In the genomic region with DNA sequence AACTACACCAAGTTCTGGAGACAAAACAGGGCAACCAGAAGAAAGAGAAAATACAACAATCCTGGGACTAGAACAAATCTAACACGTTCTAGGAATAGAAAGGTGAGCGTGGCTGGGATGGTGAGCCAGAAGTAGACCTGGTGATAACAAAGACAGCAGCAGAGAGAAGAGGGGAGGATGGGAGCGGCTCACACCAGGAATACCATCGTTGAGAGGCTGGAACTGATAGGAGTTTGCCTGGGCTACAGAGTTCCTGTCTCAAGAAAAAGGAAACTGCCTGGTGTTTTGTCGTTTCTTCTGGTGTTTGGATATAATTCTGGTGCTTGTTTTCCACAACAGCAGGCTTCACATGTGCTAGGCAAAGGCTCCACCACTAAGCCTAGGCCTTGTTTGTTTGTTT, we compare ENCODE assay signal across 30 mouse cellular contexts. TPM values are rescaled to one million over a fixed set of nuclear protein-coding genes. Genes with fewer than 3 reads are reported as not detected.
DNase-seq lines count a peak whose midpoint lies in the region; ATAC-seq and TF ChIP-seq lines count a peak whose summit lies in the region.
"Had no signal": no experiment of that assay in that cellular context is flagged by ENCODE, and none has a peak within 500 bp of the region (broad histone marks: within the 10 kb centered on the region; RNA-seq: fewer than 3 reads in every experiment).

No protein-coding gene starts in this region.

- peak overlapping the region; percentile 42 for H3K4me2 ChIP-seq in heart, embryonic 12.5 days
- H3K4me2 ChIP-seq in heart, postnatal 0 days (ENCODE audit: low read depth, low read length) = no peak overlapping the region
- no peak overlapping the region for H3K4me2 ChIP-seq in lung, embryonic 15.5 days
- H3K4me2 ChIP-seq: embryonic facial prominence, embryonic 13.5 days; hindbrain, embryonic 12.5 days; midbrain, embryonic 12.5 days; neural tube, embryonic 12.5 days had no signal

- no peak for TF ChIP-seq CTCF in heart, postnatal 0 days (IDR thresholded peaks at IDR 0.05; ENCODE audit: low read depth)

- DNase-seq in heart, adult 18-20 months = no peak
- DNase-seq in heart, postnatal 0 days (ENCODE audit: low spot score) = no peak
- no peak for DNase-seq in heart, postnatal 4 days
- DNase-seq in lung, postnatal 10 days = no peak
- DNase-seq in kidney, adult 9 months = no peak
- DNase-seq: adrenal gland, adult 2 months; adrenal gland, postnatal 36 days; B cell, adult 2 months; cerebellum, adult 18-20 months; cerebellum, postnatal 10 days; forebrain, postnatal 0 days; kidney, adult 8-10 months; kidney, postnatal 10 days; layer of hippocampus, postnatal 36 days; left cerebral cortex, postnatal 4 days; lung, adult 2 months; right cerebral cortex, adult 18-20 months; thymus, adult 18-20 months; thymus, postnatal 25 days had no signal

- H3K4me1 ChIP-seq in heart, embryonic 12.5 days (replicated peaks) = peaks cover 39% of the 10 kb centered on the region
- H3K4me1 ChIP-seq in heart, postnatal 0 days (ENCODE audit: control insufficient read depth, insufficient read depth) = peaks cover 26% of the 10 kb centered on the region
- H3K4me1 ChIP-seq in lung, embryonic 15.5 days = peaks cover 19% of the 10 kb centered on the region

- TF ChIP-seq EP300 in heart, postnatal 0 days (IDR thresholded peaks at IDR 0.05; ENCODE audit: low read depth) = no peak

- ATAC-seq in heart, embryonic 12.5 days (ENCODE audit: insufficient number of reproducible peaks, low FRiP score) = no peak
- ATAC-seq in heart, postnatal 0 days (ENCODE audit: insufficient read depth, low read depth) = no peak
- no peak for ATAC-seq in lung, embryonic 15.5 days (ENCODE audit: borderline replicate concordance, extremely low read depth, low FRiP score, low TSS enrichment)
- ATAC-seq: activated CD4-positive, CD25-positive, alpha-beta regulatory T cell, adult 4 months; forebrain, postnatal 0 days; intestine, embryonic 16.5 days had no signal

- H3K4me3 ChIP-seq in heart, embryonic 12.5 days = 0 out of 2 replicates have a peak overlapping the region, but pooled peaks have one; percentile 4
- H3K4me3 ChIP-seq in heart, postnatal 0 days (ENCODE audit: low read depth, low read length) = no peak overlapping the region
- H3K4me3 ChIP-seq in lung, embryonic 15.5 days = no peak overlapping the region
- H3K4me3 ChIP-seq: embryonic facial prominence, embryonic 13.5 days; forebrain, embryonic 10.5 days; hindbrain, embryonic 12.5 days; midbrain, embryonic 12.5 days; neural tube, embryonic 12.5 days had no signal

- peak overlapping the region; percentile 75; the same call in 1 of the 2 replicates for H3K27ac ChIP-seq in heart, embryonic 12.5 days (ENCODE audit: poor library complexity, severe bottlenecking)
- H3K27ac ChIP-seq in heart, postnatal 0 days (ENCODE audit: low read depth) = peak overlapping the region; percentile 36; the same call in 1 of the 2 replicates
- H3K27ac ChIP-seq in lung, embryonic 15.5 days = no peak overlapping the region
- H3K27ac ChIP-seq: embryonic facial prominence, embryonic 13.5 days; forebrain, embryonic 10.5 days; hindbrain, embryonic 12.5 days; midbrain, embryonic 12.5 days; neural tube, embryonic 12.5 days; stomach, postnatal 0 days had no signal

- peaks cover 28% of the 10 kb centered on the region for H3K36me3 ChIP-seq in heart, embryonic 12.5 days
- 0 out of 2 replicates have a peak, but pooled peaks cover 17% of the 10 kb centered on the region for H3K36me3 ChIP-seq in heart, postnatal 0 days (replicated peaks; ENCODE audit: control insufficient read depth, insufficient read depth, low read length)
- H3K36me3 ChIP-seq in lung, embryonic 15.5 days = peaks cover 22% of the 10 kb centered on the region

- H3K27me3 ChIP-seq in heart, embryonic 12.5 days (replicated peaks) = no peaks in the 10 kb centered on the region
- no peaks in the 10 kb centered on the region for H3K27me3 ChIP-seq in heart, postnatal 0 days (ENCODE audit: control insufficient read depth, insufficient read depth, low read length)
- H3K27me3 ChIP-seq in lung, embryonic 15.5 days = no peaks in the 10 kb centered on the region
- H3K27me3 ChIP-seq: embryonic facial prominence, embryonic 13.5 days; hindbrain, embryonic 12.5 days; midbrain, embryonic 12.5 days; neural tube, embryonic 12.5 days had no signal

- peak overlapping the region; percentile 24; the same call in 1 of the 2 replicates for H3K9ac ChIP-seq in heart, embryonic 12.5 days
- no peak overlapping the region for H3K9ac ChIP-seq in heart, postnatal 0 days (replicated peaks; ENCODE audit: low read depth, low read length)
- H3K9ac ChIP-seq in lung, embryonic 15.5 days = peak overlapping the region; percentile 13; the same call in 1 of the 2 replicates
- H3K9ac ChIP-seq: embryonic facial prominence, embryonic 13.5 days; forebrain, postnatal 0 days; hindbrain, embryonic 12.5 days; midbrain, embryonic 12.5 days; neural tube, embryonic 12.5 days had no signal

- 29% methylated on average over 5 of the region's 5 CpGs for WGBS in heart, embryonic 12.5 days
- WGBS in heart, postnatal 0 days = 31% methylated on average over 5 of the region's 5 CpGs
- 86% methylated on average over 5 of the region's 5 CpGs for WGBS in lung, embryonic 15.5 days

- no peaks in the 10 kb centered on the region for H3K9me3 ChIP-seq in heart, embryonic 12.5 days (replicated peaks)
- H3K9me3 ChIP-seq in heart, postnatal 0 days (replicated peaks; ENCODE audit: control insufficient read depth, low read length) = no peaks in the 10 kb centered on the region
- H3K9me3 ChIP-seq in lung, embryonic 15.5 days = no peaks in the 10 kb centered on the region
- H3K9me3 ChIP-seq: embryonic facial prominence, embryonic 13.5 days; forebrain, embryonic 10.5 days; hindbrain, embryonic 12.5 days; midbrain, embryonic 12.5 days; neural tube, embryonic 12.5 days had no signal

RNA-seq across cellular contexts. Expression of a gene that starts 2.7 kb away (rescaled TPM):
- polyA plus RNA-seq in heart, embryonic 12.5 days (2016; fragmentation: Nextera tagmentation; extraction: Ambion mirVana) = 76.6 and 77.0 TPM in 2 replicates
- total RNA-seq in heart, adult 18-20 months (2021) = 10 to 100 TPM; 21.3 to 22.2 TPM
- total RNA-seq in heart, postnatal 0 days (2014; rRNA removed; ENCODE audit: low replicate concordance) = 21.7 and 30.0 TPM in 2 replicates
- polyA plus RNA-seq in heart, postnatal 0 days (2015; fragmentation: Nextera tagmentation; extraction: Ambion mirVana) = 53.9 and 56.5 TPM in 2 replicates
- total RNA-seq in heart, postnatal 4 days (2021) = 10 to 100 TPM; 38.0 to 39.1 TPM
- polyA plus RNA-seq in lung, embryonic 15.5 days (2015; fragmentation: Nextera tagmentation; extraction: Ambion mirVana) = 94.2 and 101 TPM in 2 replicates

RNA-seq across cellular contexts. Expression of a gene that starts 16.4 kb away (rescaled TPM):
- 256 TPM in 2 replicates for polyA plus RNA-seq in heart, embryonic 12.5 days (2016; fragmentation: Nextera tagmentation; extraction: Ambion mirVana)
- total RNA-seq in heart, adult 18-20 months (2021) = 100 to 1,000 TPM; 165 to 196 TPM
- total RNA-seq in heart, postnatal 0 days (2014; rRNA removed; ENCODE audit: low replicate concordance) = 96.8 and 127 TPM in 2 replicates
- polyA plus RNA-seq in heart, postnatal 0 days (2015; fragmentation: Nextera tagmentation; extraction: Ambion mirVana) = 376 and 415 TPM in 2 replicates
- 100 to 1,000 TPM; 140 to 151 TPM for total RNA-seq in heart, postnatal 4 days (2021)
- 167 and 169 TPM in 2 replicates for polyA plus RNA-seq in lung, embryonic 15.5 days (2015; fragmentation: Nextera tagmentation; extraction: Ambion mirVana)

RNA-seq across cellular contexts. Expression of a gene that starts 47.6 kb away (rescaled TPM):
- polyA plus RNA-seq in heart, embryonic 12.5 days (2016; fragmentation: Nextera tagmentation; extraction: Ambion mirVana) = 21.8 and 24.0 TPM in 2 replicates
- not detected for total RNA-seq in heart, adult 18-20 months (2021)
- total RNA-seq in heart, postnatal 0 days (2014; rRNA removed; ENCODE audit: low replicate concordance) = 2.2 TPM in 1 of 2 replicates, not detected in the other
- polyA plus RNA-seq in heart, postnatal 0 days (2015; fragmentation: Nextera tagmentation; extraction: Ambion mirVana) = 5.6 and 7.3 TPM in 2 replicates
- 1 to 10 TPM; 8.7 to 9.3 TPM for total RNA-seq in heart, postnatal 4 days (2021)
- 37.4 and 38.1 TPM in 2 replicates for polyA plus RNA-seq in lung, embryonic 15.5 days (2015; fragmentation: Nextera tagmentation; extraction: Ambion mirVana)
- total RNA-seq: gastrocnemius, adult 8-10 months had no signal

RNA-seq across cellular contexts. Expression of a gene that starts 58.3 kb away (rescaled TPM):
- 214 and 218 TPM in 2 replicates for polyA plus RNA-seq in heart, embryonic 12.5 days (2016; fragmentation: Nextera tagmentation; extraction: Ambion mirVana)
- 1 to 10 TPM in 1 of 2 experiments, under 1 TPM in 1; 0.57 to 1.1 TPM for total RNA-seq in heart, adult 18-20 months (2021)
- 88.5 and 95.0 TPM in 2 replicates for total RNA-seq in heart, postnatal 0 days (2014; rRNA removed; ENCODE audit: low replicate concordance)
- 48.9 and 56.9 TPM in 2 replicates for polyA plus RNA-seq in heart, postnatal 0 days (2015; fragmentation: Nextera tagmentation; extraction: Ambion mirVana)
- 10 to 100 TPM; 77.4 to 91.6 TPM for total RNA-seq in heart, postnatal 4 days (2021)
- polyA plus RNA-seq in lung, embryonic 15.5 days (2015; fragmentation: Nextera tagmentation; extraction: Ambion mirVana) = 291 and 295 TPM in 2 replicates

RNA-seq across cellular contexts. Expression of a gene that starts 58.6 kb away (rescaled TPM):
- 4.6 and 4.8 TPM in 2 replicates for polyA plus RNA-seq in heart, embryonic 12.5 days (2016; fragmentation: Nextera tagmentation; extraction: Ambion mirVana)
- total RNA-seq in heart, adult 18-20 months (2021) = under 1 TPM; 0.17 to 0.46 TPM
- 0.70 and 3.0 TPM in 2 replicates for total RNA-seq in heart, postnatal 0 days (2014; rRNA removed; ENCODE audit: low replicate concordance)
- 2.4 and 2.9 TPM in 2 replicates for polyA plus RNA-seq in heart, postnatal 0 days (2015; fragmentation: Nextera tagmentation; extraction: Ambion mirVana)
- total RNA-seq in heart, postnatal 4 days (2021) = 1 to 10 TPM; 1.2 to 1.6 TPM
- 9.9 and 10.7 TPM in 2 replicates for polyA plus RNA-seq in lung, embryonic 15.5 days (2015; fragmentation: Nextera tagmentation; extraction: Ambion mirVana)
